Mouse (Mus musculus) kidney, postnatal 10 days (tissue): ENCODE measurements around the gene Kcnip1.

Experiments used
- DNase-seq: peaks from one replicate; pipeline ENCODE4 v3.0.0; 2021; ENCODE audit warnings: mixed read lengths

Kcnip1 gene

DNA sequence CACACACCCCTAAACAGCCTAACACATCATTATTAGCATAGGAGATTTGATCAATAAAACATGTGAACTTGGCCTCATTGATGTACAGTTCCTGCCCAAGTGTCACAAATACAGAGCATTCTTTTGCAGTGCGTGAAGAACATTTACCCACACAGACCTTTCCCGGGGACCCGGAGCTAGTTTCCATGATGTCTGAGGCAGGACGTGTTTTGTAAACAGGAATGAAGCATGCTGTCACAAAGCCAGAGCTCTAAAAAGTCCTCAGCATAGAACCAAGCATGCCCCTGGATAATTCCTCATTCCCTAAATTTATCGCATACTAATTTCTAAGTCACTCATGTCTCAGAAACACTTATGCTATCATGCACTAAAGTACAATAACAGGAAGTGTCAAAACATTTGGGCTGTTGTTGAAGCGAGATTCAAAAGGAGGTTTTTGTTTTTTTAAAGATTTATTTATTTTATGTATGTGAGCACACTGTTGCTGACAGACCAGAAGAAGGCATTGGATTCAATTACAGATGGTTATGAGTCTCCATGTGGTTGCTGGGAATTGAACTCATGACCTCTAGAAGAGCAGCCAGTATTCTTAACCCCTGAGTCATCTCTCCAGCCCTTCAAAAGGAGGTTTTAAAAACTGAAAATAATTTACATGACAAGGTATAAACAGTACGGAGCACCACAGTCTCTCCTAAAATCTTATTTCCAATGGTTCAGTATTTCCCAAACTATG lies 336.9 kb downstream of the Kcnip1 start:
- no peak for DNase-seq

- DNase-seq = no peak
These were observed 337.7 kb downstream of the Kcnip1 start for GRCm38 (mm10) chr11:33655221-33655620.

GRCm38 (mm10) chr11:33654485-33654884 lies 338.5 kb downstream of the Kcnip1 start:
- no peak for DNase-seq

GRCm38 (mm10) chr11:33649358-33649757 lies 343.6 kb downstream of the Kcnip1 start:
- no peak for DNase-seq

GRCm38 (mm10) chr11:33637107-33637506 lies 355.8 kb downstream of the Kcnip1 start:
- no peak for DNase-seq

GRCm38 (mm10) chr11:33627136-33627742 lies 365.7 kb downstream of the Kcnip1 start:
- DNase-seq = no peak

- DNase-seq = peak; percentile 82
These were observed 378.7 kb downstream of the Kcnip1 start for GRCm38 (mm10) chr11:33614218-33614617.

GRCm38 (mm10) chr11:33607784-33608183 lies 385.2 kb downstream of the Kcnip1 start:
- no peak for DNase-seq

- DNase-seq = no peak
These were observed 389.8 kb downstream of the Kcnip1 start for GRCm38 (mm10) chr11:33603174-33603573.

DNA sequence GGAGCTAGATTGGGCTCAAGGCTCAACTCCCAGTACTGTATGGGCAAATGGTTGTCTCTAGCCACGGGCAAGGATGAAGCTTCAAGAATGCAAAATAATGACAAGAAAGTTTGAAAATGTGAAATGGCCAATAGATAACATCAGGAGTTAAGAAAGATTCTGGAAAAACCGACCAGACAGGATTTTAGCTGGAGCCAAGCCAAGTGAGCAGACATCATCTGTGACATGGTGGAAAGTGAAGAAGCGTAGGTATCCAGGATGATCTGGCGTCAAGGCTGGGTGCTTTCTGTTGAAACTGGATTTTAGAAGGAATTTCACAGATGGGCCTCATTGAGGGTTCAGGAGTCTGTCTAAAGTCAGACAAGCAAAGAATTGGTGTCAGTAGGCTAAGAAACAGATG lies 394.0 kb downstream of the Kcnip1 start, which contains the start of gene D130052B06Rik:
Gene D130052B06Rik, plus strand, starts transcription at position 317 of the 400 bp plus-strand sequence.
- DNase-seq = no peak

GRCm38 (mm10) chr11:33596655-33597054 lies 396.3 kb downstream of the Kcnip1 start:
- DNase-seq = no peak

- no peak for DNase-seq
These were observed 400.1 kb downstream of the Kcnip1 start for GRCm38 (mm10) chr11:33592826-33593225.

DNA sequence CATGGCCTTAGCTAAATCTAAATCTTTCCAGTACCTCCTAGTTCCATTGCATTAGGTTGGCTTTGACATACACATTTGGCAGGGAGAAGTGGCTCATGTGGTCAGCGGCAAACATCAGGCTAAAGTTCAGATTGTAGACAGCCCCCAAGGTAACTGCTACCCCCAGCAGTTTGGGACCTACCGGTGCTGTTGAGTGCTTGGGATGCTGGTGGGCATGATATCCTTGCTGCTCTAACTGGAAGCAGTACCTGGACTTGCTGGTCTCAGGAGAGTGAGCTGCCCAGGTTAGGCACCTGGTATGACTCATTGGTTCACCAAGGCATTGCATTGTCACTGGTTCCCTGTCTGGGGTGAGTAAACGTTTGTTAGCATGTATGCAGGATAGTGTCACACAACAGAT lies 402.2 kb downstream of the Kcnip1 start:
- DNase-seq = no peak

- no peak for DNase-seq
These were observed 406.3 kb downstream of the Kcnip1 start for GRCm38 (mm10) chr11:33586614-33587013.

- DNase-seq = no peak
These were observed 413.3 kb downstream of the Kcnip1 start for GRCm38 (mm10) chr11:33579621-33580020.
